Mouse (Mus musculus) layer of hippocampus, adult 9-10 months (tissue): ENCODE results near the gene Gfra4.

Experiments used
- DNase-seq: peaks from one replicate; pipeline ENCODE4 v3.0.0; 2022; ENCODE audit warnings: low spot score

The Gfra4 gene

GRCm38 (mm10) chr2:131042988-131043387 lies at the start of gene Gfra4:
Gfra4 (minus strand) TSS chr2:131043088.
- DNase-seq: no peak

GRCm38 (mm10) chr2:131090852-131091251 lies 48.0 kb upstream of the Gfra4 start:
- DNase-seq: no peak

DNA sequence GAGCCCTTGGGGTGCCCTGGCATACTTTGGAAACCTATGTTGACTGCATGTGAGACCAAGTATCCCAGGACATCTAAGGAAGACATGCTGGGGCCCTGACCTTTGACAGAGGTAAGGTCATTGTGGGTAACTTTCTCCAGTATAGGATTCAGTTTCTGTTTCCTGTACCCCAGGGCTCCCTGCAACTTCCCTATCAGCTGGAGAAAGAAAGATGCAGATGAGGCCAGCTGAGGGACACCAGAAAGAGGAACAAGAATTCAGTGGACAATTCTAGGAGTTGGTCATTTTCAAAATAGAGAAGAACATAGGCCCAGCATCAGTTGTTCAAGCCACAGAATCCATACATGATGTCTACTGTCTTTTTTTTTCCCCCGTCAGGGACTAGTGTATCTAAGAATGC lies 46.7 kb upstream of the Gfra4 start:
- no peak for DNase-seq

DNA sequence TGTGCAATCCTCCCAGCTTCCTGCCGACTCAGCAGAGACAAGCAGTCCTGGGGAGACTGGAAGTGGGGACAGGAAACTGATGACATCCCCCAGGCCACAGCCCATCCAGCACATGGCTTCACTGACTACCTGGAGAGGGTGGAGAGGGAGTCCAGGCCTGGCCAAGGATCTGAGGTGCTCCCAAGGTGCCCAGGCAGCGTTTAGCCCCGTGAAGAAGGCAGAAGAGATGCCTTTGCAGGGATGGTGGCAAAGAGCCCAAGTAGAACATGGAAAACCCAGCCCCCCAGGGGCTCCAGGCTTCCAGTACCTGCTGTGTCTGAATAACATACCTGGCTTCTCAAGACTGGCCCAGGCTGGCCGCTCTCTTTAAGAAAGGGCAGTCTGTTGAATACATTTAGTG lies 45.7 kb upstream of the Gfra4 start:
- no peak for DNase-seq

- DNase-seq: no peak
Measured at GRCm38 (mm10) chr2:131086667-131087390, 43.9 kb upstream of the Gfra4 start, which contains the start of gene Siglec1. Siglec1 (minus strand) TSS chr2:131086765.

DNA sequence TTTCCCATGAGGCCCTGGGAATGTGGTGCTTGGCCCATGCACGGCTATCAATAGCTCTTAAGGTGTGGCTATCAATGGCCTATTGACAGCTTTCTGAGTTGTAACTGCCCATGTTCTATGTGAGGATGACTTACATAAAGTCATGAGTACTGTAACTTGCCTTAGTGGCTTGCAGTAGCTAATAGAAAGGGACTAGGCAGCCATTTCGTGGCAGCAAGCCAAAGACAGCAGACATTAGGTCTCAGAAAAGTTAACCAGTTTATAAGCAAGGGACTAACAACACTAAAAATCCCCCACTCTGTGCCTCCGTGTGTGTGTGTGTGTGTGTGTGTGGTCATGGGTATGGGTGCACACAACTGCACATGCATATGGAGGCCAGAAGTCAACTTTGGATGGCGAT lies 41.3 kb upstream of the Gfra4 start:
- no peak for DNase-seq

DNA sequence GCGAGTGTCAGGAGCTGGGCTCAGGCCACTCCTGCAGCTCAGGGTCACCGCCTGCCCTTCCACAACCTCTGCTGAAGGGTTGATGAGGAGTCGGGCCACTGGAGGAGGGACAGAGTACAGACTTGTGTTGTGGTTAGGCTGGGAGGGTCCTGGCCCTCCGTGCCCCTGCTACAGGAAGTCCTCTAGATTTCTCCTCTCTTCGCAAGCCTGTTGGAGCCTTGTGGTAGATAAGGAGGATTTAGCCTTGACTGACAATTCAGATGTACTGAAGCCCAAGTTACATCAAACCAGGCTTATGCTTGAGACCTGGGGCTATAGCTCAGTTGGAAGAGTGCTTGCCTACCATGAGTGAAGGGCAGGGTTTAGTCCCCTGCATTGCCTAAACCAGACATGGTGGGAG lies 37.6 kb upstream of the Gfra4 start:
- no peak for DNase-seq

DNA sequence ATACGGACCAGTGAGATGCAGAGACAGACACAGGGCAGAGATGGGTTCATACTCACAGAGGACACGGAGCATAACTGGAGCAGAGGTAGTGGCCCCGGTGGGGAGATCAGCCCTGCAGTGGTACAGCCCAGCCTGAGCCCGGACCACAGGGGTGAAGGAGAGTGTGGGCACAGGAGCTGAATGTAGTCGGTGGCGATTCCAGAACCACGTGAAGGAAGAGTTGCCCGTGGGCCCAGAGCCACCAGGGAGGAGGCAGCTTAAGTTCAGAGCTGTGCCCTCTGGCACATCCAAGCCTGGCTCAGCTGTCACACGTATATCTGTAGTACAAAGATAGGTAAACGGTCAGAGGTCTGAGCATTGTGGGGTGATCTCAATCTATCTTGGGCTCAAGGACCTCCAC lies 29.6 kb upstream of the Gfra4 start:
- no peak for DNase-seq

GRCm38 (mm10) chr2:131067481-131067880 lies 24.6 kb upstream of the Gfra4 start:
- no peak for DNase-seq

DNA sequence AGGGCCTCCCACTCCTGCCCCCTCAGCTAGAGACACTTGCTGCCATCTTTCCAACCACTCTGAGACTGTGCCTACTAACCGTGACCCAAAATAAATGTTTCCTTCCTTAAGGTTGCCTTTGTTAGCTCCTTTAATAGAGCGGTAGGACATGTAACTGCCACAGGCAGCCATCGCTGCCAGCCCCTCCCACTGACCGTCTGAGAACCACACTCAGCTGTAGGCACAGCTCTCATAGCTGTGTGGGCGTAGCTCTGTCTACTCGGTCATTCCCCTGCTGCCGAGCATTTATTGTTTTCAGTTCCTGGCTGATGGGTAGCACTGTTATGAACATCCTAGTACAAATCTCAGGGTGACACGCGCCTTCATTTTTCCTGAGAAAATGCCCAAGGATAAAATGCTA lies 23.5 kb upstream of the Gfra4 start:
- no peak for DNase-seq

DNA sequence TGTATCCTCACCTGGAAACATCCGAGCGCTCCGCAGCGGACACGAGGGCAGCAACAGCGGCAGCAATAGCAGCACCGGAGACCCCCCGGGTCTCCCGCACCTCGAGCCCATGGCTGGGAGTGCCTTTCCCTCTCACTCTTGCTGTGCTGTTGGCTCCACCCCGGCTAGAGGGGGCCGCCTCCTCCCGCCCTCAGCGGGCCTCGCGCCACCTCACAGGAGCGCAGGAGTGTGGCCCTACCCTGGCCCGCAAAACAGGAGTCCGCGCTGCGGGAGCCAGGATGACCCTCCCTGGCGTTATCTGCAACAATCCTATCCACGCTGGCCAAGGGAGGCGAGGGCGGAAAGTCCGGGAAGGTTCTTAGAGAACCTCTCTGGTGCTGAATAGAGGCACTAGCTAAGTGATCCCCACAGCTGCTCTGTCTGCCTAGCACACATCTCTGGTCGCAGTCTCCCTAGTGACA lies 20.5 kb upstream of the Gfra4 start, which contains the start of gene Adam33:
TSS of gene Adam33 (minus strand) at position 411 of the 461 bp plus-strand sequence.
- no peak for DNase-seq

DNA sequence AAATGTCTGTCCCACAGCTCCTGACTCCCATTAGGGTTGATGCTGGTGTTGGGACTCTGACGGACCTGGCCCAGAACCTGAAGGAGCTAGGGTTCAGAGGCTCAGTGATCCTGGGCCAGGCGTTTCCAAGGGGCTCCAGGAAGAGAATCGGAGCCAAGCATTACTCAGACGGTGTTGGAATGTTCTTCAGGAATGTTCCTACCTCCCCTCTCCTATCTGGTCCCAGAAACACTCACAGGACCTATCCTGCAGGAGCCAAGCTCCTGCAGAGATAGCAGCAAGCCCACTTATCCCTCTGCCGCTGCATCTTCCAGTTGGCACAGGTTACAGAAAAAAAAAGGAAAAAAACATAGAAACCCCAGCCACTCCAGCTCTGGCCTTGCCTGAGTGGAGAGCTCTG lies 18.7 kb upstream of the Gfra4 start:
- DNase-seq: no peak

GRCm38 (mm10) chr2:131060784-131061183 lies 17.9 kb upstream of the Gfra4 start:
- DNase-seq: no peak

GRCm38 (mm10) chr2:131059781-131060540 lies 17.1 kb upstream of the Gfra4 start:
- DNase-seq: no peak

GRCm38 (mm10) chr2:131059377-131059776 lies 16.5 kb upstream of the Gfra4 start:
- no peak for DNase-seq

GRCm38 (mm10) chr2:131058672-131059071 lies 15.8 kb upstream of the Gfra4 start:
- DNase-seq: no peak

GRCm38 (mm10) chr2:131056191-131056590 lies 13.3 kb upstream of the Gfra4 start:
- no peak for DNase-seq

DNA sequence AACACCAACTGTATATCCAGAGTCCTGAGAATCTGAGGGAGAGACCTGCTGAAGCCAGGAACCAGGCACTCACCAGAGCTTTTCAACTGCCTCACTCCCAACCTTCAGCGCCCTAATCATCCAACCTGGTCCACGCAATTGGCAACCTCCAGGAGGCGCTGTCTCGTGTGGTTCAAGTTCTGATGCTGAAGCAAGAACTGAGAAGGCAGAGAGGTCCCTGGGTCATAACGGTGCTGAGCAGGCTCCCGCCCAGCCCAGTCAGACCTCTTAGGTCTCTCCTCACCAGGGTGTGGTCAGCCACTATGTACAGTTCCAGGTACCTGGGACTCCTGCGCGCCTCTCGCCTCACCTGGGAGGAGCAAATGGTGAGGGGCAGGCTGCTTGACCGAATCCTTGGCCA lies 12.7 kb upstream of the Gfra4 start:
- no peak for DNase-seq

- DNase-seq: no peak
Measured at GRCm38 (mm10) chr2:131054646-131055264, 11.9 kb upstream of the Gfra4 start.

GRCm38 (mm10) chr2:131053851-131054645 lies 11.2 kb upstream of the Gfra4 start:
- no peak for DNase-seq

GRCm38 (mm10) chr2:131052862-131053418 lies 10.1 kb upstream of the Gfra4 start:
- DNase-seq: no peak

DNA sequence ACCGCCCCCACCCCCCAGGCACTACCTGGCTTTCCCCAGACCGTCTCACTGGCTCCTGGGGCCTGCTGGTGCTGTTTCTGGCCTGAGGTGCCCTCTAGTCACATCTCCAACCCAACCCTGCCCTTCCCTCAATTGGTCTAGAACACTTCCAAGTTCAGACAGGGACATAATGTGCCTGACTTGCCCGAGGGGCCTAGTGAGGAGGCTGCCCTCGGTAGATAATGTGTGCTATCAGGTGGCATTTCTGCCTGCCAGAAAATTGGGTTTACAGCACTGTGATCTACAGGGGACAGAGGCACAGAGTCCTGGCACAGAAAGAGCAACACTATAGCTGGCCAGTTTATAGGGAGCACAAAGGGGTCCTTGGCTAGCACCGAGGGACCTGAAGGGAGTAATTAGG lies 9.2 kb upstream of the Gfra4 start:
- no peak for DNase-seq
